Mouse (Mus musculus): ENCODE data around the gene Camk1d.

Camk1d gene

GRCm38 (mm10) chr2:5714211-5715053, at the start of gene Camk1d:
TSS of gene Camk1d (minus strand) at chr2:5714515.
- in situ Hi-C loops (cut with MboI; ENCODE audit: unreplicated experiment in 2 of 2) = loop anchor here (5.0 to 10.0 kb wide), 5 partner anchors 100 to 800 kb away; partner anchors contain the start of gene Phyh (in 2 of the 2)

DNA sequence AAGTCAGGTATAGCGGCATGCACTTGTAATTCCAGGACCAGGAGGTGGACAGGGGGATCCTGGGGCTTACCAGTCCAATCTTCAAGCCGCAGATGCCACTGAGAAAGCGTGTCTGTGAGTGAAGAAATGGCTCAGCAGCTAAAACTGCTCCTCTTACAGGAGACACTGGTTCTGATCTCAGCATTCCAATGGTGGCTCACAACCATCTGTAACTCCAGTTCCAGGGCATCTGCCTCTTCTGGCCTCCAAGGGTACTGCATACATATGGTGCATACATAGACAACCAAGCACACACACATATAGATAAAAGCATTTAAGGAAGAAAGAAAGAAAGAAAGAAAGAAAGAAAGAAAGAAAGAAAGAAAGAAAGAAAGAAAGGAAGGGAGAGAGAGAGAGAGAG, 47.7 kb upstream of the Camk1d start:
- in situ Hi-C loops (cut with MboI; ENCODE audit: unreplicated experiment in 2 of 2) = no loop called here

- in situ Hi-C loops (cut with MboI; ENCODE audit: unreplicated experiment in 2 of 2) = no loop called here
These were observed 46.2 kb upstream of the Camk1d start for GRCm38 (mm10) chr2:5760479-5761008.

- in situ Hi-C loops (cut with MboI; ENCODE audit: unreplicated experiment in 2 of 2) = no loop called here
These were observed 44.3 kb upstream of the Camk1d start for GRCm38 (mm10) chr2:5758569-5758968.

DNA sequence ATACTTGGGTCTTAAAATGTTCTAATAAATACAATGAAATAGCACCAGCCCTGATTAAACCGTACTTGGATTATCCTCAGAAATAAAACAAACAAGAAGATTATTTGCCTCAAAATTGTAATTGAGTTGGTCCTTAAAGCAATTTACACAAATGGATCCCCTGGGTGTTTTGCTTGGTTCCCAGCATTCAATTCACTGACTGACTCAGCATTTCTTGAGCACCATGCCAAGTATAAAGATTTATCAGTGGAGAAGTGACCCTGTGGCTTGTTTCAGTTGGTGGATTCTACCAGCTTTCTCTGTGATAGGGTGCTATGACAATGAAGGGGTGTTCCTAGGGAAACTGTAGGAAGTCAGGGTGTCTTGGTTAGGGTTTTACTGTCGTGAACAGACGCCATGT, 36.6 kb upstream of the Camk1d start:
- in situ Hi-C loops (cut with MboI; ENCODE audit: unreplicated experiment in 2 of 2) = no loop called here

DNA sequence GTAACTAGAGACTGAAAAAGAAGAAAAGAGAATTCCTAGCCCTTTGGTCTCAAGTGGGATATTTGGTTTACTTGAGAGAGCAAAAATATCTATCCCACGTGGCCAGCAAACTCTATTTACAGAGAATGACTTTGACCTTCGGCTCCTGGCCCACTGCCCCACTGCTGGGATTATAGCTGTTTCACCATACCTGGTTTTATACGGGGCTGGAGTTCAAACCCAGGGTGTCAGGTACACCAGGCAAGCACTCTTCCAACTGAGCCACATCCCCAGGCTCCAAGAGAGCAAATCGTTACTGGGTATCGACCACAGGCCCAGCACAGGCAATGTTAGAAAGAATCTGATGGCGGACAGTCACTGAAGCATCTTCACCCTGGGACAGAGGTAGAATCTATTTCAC, 34.9 kb upstream of the Camk1d start:
- in situ Hi-C loops (cut with MboI; ENCODE audit: unreplicated experiment in 2 of 2) = no loop called here

- in situ Hi-C loops (cut with MboI; ENCODE audit: unreplicated experiment in 2 of 2) = no loop called here
These were observed 33.3 kb upstream of the Camk1d start for GRCm38 (mm10) chr2:5747545-5748043.

DNA sequence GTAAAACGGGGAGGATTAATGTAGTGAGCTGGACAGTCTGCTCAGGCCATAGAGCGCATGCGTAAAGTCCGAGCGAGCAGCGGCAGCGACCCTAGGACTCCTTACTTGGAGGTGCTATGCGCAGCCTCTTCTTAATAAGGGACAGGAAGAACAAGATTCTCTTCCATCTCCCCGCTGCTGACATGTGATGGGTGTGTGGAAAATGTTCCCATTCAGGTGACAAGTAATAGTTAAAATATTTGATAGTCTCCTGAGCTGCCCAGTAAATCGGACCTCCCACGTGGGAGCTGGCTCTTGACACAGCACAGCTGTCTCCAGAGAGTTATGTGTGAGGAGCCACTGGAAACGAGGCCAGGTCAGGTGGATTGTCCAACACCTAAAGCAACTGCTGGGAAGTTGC, 32.2 kb upstream of the Camk1d start:
- in situ Hi-C loops (cut with MboI; ENCODE audit: unreplicated experiment in 2 of 2) = no loop called here

GRCm38 (mm10) chr2:5743886-5744285, 29.6 kb upstream of the Camk1d start:
- in situ Hi-C loops (cut with MboI; ENCODE audit: unreplicated experiment in 2 of 2) = no loop called here

- in situ Hi-C loops (cut with MboI; ENCODE audit: unreplicated experiment in 2 of 2) = no loop called here
These were observed 26.6 kb upstream of the Camk1d start for GRCm38 (mm10) chr2:5740913-5741312.

DNA sequence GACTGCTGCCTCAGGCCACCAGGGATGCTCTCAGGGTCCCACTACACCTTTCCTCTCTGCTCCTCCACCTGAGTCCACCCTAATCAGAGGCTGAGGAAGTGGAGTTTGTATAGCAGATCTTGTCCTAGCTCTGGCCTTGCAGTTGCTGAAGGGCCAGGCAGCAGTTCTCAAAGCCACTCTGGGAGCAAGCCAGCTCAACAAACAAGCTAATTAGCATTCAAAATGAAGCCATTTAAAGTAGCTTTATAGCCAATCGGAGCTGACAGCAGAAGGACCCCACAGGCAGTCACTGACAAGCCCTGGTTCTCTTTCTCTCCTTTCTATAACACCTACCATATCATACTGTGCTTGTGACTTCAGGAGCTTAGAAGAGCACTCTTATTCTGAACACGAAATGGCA, 21.6 kb upstream of the Camk1d start:
- in situ Hi-C loops (cut with MboI; ENCODE audit: unreplicated experiment in 2 of 2) = no loop called here

- in situ Hi-C loops (cut with MboI; ENCODE audit: unreplicated experiment in 2 of 2) = no loop called here
These were observed 19.2 kb upstream of the Camk1d start for GRCm38 (mm10) chr2:5733300-5734085.

- in situ Hi-C loops (cut with MboI; ENCODE audit: unreplicated experiment in 2 of 2) = no loop called here
These were observed 17.7 kb upstream of the Camk1d start for GRCm38 (mm10) chr2:5732047-5732446.

DNA sequence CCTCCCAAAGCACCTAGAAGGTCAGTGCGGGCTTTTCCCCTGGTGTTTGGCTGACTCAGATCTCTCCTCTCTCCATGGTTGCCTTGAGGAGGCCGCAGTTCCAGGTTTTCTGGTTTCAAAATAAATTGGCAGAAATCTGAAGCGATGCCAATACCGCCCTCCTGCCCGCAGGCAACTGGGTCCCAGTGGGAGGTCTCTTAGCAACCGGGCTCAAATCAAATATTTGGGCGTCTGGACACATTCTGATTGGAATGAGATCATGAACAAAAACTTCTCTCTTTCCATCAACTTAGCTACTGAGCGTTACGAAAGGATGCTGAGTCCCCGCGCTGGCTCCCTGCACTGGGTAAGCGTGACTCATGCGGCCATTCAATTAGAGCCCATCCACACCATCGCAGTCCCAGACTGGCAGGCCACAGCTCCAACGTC, 16.1 kb upstream of the Camk1d start:
- in situ Hi-C loops (cut with MboI; ENCODE audit: unreplicated experiment in 2 of 2) = no loop called here

DNA sequence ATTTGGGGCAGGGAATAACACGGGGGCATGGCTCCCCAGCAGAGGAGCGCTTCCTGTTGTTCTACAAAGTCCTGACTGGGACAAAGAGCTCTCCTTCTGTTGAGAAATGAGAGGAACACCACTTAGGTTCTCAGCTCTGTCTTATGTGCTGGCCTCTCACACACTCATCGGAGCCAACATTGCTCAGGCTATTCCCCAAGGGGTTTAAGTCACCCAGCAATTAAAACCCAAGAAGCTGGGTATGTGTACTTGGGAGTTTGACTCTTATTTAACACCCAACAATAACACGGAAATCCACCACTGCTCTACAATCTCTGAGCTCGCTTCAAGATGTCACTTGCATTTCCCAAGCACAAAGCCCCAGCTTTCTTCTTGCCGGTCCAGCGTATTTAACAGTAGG, 15.6 kb upstream of the Camk1d start:
- in situ Hi-C loops (cut with MboI; ENCODE audit: unreplicated experiment in 2 of 2) = no loop called here

DNA sequence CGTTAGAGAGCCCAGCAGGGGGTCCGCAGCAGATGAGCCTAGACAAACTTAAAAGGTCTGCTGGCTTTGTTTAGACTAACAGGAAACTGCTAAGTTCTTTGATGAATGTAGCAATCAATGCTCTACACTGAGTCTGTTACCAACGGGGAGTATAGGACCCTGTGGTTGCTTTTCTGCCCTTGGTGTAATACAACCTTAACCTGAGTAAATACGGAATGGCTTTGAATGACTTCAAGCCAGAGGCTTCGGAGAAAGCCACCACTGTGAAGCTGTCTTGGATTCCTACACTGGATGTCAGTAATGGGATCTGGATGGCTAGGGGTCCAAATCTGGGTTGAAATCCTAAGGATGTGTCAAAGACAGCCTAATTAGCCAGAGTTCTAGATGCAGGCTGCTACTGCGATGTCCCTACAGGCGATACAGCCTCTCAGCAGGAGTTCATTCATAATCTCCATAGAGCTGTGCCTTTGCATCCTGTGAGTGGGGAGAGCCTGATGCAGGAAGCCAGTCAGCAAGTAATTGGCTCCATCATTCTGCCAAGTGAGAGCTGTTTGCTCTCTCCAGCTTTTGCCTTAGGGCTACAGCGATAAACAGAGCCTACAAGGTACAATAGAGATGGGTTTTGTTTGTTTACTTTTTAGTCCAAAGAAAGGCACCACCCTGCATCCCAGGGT, 10.8 kb upstream of the Camk1d start:
- in situ Hi-C loops (cut with MboI; ENCODE audit: unreplicated experiment in 2 of 2) = no loop called here

- in situ Hi-C loops (cut with MboI; ENCODE audit: unreplicated experiment in 2 of 2) = loop anchor here (5.0 to 10.0 kb wide), 5 partner anchors 103 to 803 kb away; partner anchors contain the start of gene Phyh (in 2 of the 2)
These were observed 3.4 kb upstream of the Camk1d start for GRCm38 (mm10) chr2:5717675-5718074.

DNA sequence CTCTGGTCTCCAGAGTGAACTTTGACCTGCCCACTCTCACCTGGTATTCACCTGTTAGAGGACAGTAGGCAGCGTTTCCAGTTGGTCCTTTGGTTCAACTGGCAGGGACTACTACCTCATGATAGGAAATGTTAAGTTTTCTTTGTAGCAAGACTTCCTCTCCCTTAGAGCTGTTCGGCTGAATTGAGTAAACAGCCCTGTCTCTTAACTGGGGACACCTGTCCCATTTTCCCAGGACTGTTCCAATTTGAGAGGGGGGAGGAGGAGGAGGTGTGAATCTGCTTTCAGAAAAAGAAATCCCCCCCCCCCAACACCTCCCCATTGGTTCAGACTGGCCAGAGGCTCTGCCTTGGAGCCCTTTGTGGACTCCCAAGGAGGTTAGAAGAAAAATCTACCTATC, 1.2 kb upstream of the Camk1d start:
- in situ Hi-C loops (cut with MboI; ENCODE audit: unreplicated experiment in 2 of 2) = loop anchor here (5.0 to 10.0 kb wide), 5 partner anchors 101 to 801 kb away; partner anchors contain the start of gene Phyh (in 2 of the 2)

GRCm38 (mm10) chr2:5715054-5715410, 717 bp upstream of the Camk1d start:
- in situ Hi-C loops (cut with MboI; ENCODE audit: unreplicated experiment in 2 of 2) = loop anchor here (5.0 to 10.0 kb wide), 5 partner anchors 100 to 800 kb away; partner anchors contain the start of gene Phyh (in 2 of the 2)
